Mouse (Mus musculus) spleen, adult 2 months (tissue): Measurements from ENCODE around the gene Syt8. TPM values are rescaled to one million over a fixed set of nuclear protein-coding genes. Genes with fewer than 3 reads are reported as not detected.

Source experiments
- DNase-seq, 2 experiments: peaks; one replicate each; pipeline versions ENCODE4 v3.0.0 to v3.0.0-alpha.2; 2012 to 2021; ENCODE audit warnings: low spot score in 2 of 2, low read depth in 1 of 2
- H3K27ac ChIP-seq: fragments of 200-500 bp; 2 replicates; pipeline ENCODE4 v1.5.1; 2012; ENCODE audit warnings: low read length, inconsistent platforms; ENCODE audit not compliant: insufficient read depth
- H3K27me3 ChIP-seq: fragments of 200-500 bp; 2 replicates; pipeline ENCODE4 v1.6.1; 2012; ENCODE audit warnings: mild to moderate bottlenecking, moderate library complexity, low read length, inconsistent platforms; ENCODE audit not compliant: control insufficient read depth, insufficient read depth
- H3K36me3 ChIP-seq: fragments of 200-500 bp; 2 replicates; pipeline ENCODE4 v1.6.1; 2012; ENCODE audit warnings: mild to moderate bottlenecking, low read length, inconsistent platforms; ENCODE audit not compliant: control insufficient read depth, insufficient read depth
- H3K4me1 ChIP-seq: fragments of 200-500 bp; 2 replicates; pipeline ENCODE4 v1.6.1; 2011; ENCODE audit warnings: inconsistent platforms; ENCODE audit not compliant: control insufficient read depth, insufficient read depth, insufficient read length
- H3K4me3 ChIP-seq: fragments of 200-500 bp; 2 replicates; pipeline ENCODE4 v1.5.1; 2011; ENCODE audit warnings: mild to moderate bottlenecking, inconsistent platforms; ENCODE audit not compliant: insufficient read depth, insufficient read length; ENCODE audit errors: extremely low read depth
- CTCF ChIP-seq: fragments of 200-500 bp; IDR thresholded peaks from 2 replicates; pipeline ENCODE4 v1.5.1; 2011; ENCODE audit warnings: mild to moderate bottlenecking, inconsistent platforms; ENCODE audit not compliant: insufficient read depth, insufficient read length, insufficient replicate concordance; ENCODE audit errors: extremely low read depth
- POLR2A ChIP-seq: fragments of 200-500 bp; IDR thresholded peaks from 2 replicates; pipeline ENCODE4 v1.6.1; 2011; ENCODE audit warnings: low read depth, low read length, inconsistent platforms
- WGBS: fragments of 180-500 bp; shearing (Covaris S2); methylation state at CpG from one replicate; pipeline ENCODE4 v1.1.7; 2018; 5-methylcytosine and 5-hydroxymethylcytosine counted together
- polyA plus RNA-seq: library from polyadenylated mRNA; depleted of rRNA; stranded (reverse); fragments of >200 nt; gene quantifications from 2 replicates; pipeline ENCODE4 v1.2.3, GENCODE M21; 2012

Gene Syt8
- polyA plus RNA-seq, 1 experiment, result 0.94 TPM

GRCm38 (mm10) chr7:142455251-142455650 lies 20.6 kb downstream of the Syt8 start:
- 81% methylated on average over 2 of the region's 2 CpGs for WGBS
- H3K4me3 ChIP-seq, result no peak overlapping the region
- H3K27ac ChIP-seq, result no peak overlapping the region
- no peaks in the 10 kb centered on the region for H3K27me3 ChIP-seq
- TF ChIP-seq CTCF (no peak), POLR2A (no peak)
- no peak for DNase-seq
- H3K36me3 ChIP-seq, result no peaks in the 10 kb centered on the region
- H3K4me1 ChIP-seq, result peaks cover 22% of the 10 kb centered on the region

DNA sequence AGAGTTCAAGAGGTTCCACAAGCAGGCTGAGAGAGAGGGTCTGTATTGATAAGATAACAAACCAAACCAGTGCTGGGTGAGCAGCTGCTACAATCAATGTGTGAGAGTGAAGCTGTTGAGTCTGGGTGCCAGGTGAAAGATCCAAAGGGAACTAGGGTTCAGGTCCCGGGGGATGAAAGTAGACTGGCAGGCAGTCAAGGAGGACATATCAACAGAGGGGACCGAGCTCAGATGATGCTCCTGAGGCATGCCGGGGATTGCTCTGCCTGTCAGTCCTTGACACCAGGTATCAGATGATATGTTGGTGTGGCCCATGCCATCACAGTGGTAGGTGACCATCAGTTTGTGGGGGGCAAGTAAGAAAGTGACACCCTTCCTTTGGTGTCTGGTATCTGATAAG lies 22.2 kb downstream of the Syt8 start:
- no peak overlapping the region for H3K27ac ChIP-seq
- H3K4me3 ChIP-seq, result no peak overlapping the region
- no peaks in the 10 kb centered on the region for H3K36me3 ChIP-seq
- no peak for TF ChIP-seq POLR2A
- TF ChIP-seq CTCF, result no peak
- no peaks in the 10 kb centered on the region for H3K27me3 ChIP-seq
- peaks cover 24% of the 10 kb centered on the region for H3K4me1 ChIP-seq
- 93% methylated on average over 3 of the region's 3 CpGs for WGBS
- no peak for DNase-seq

- Histone ChIP-seq H3K36me3 (no peaks in the 10 kb centered on the region), H3K4me3 (no peak overlapping the region), H3K27ac (no peak overlapping the region; the same call in 1 of the 2 replicates), H3K4me1 (peaks cover 24% of the 10 kb centered on the region), H3K27me3 (no peaks in the 10 kb centered on the region)
- DNase-seq, result no peak
- WGBS, result 33% methylated on average over 3 of the region's 3 CpGs
- TF ChIP-seq CTCF, result no peak
- TF ChIP-seq POLR2A, result no peak
These were observed 22.7 kb downstream of the Syt8 start for GRCm38 (mm10) chr7:142457227-142457811.

DNA sequence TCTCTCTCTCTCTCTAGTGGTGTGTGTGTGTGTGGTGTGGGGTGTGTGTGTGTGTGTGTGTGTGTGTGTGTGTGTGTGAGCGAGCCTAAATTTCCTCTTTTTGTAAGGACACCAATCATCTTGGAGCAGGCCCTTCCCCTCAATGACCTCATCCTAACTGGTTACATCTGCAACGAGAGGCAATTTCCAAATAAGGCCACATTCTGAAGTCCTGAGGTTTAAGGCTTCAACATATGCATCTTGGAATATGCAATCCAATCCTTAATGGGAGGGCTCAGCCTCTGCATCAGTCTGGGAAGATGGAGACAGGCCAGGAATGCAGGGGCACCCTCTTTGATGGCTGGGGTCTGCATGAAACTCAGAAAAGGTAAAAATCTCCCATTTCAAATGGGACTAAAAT lies 23.4 kb downstream of the Syt8 start:
- no peak for DNase-seq
- Histone ChIP-seq H3K36me3 (no peaks in the 10 kb centered on the region), H3K4me3 (no peak overlapping the region), H3K27ac (peak overlapping the region; percentile 35), H3K27me3 (no peaks in the 10 kb centered on the region), H3K4me1 (peaks cover 24% of the 10 kb centered on the region)
- WGBS, result 29% methylated on average over 2 of the region's 2 CpGs
- TF ChIP-seq POLR2A (no peak), CTCF (no peak)

DNA sequence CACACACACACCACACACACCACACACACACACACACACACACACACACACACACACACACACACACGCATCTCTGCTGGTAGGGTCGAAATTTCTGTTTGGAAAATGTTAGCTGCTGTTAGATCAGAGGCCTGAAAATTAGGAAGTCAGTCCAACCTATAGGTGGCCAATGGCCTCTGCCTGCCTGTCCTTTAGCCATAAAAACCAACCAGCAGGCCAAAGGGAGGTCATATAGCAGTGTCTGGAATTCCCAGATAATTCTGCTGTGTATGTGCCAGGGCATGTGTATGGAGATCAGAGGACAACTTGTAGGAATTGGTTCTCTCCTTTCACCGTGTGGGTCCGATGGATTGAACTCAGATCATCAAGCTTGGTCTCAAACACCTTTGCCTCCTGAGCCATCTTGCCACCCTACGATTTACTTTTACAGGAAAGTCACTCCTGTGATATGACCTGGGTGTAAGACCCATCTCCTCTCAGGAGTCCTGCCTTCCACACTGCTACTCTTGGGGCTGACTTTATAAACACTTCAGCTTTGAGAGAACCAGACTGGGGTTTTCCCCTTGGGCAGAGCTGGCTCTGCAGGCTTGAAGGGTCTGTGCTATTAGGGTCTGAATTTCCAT lies 24.1 kb downstream of the Syt8 start:
- WGBS, result 73% methylated on average over 5 of the region's 5 CpGs
- no peak for DNase-seq

DNA sequence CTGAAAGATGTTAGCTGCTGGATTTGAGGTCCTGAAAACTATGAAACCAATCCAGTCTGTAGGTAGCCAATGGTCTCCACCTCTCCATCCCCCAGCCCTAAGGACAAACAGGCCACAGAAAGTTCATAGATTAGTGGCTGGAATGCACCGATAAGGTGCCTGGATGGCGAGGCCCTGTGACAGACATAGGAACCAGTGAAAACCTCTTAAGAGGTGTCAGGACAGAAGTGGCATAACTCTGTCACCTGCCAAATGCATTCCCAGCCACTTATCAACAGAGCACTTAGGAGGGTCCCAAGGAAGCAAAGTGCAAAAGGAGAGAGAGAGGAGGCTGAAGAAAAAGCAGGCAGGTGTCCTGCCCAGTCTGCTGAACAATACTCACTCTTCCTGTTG lies 24.6 kb downstream of the Syt8 start:
- WGBS, result 75% methylated on average over 2 of the region's 2 CpGs
- Histone ChIP-seq H3K27me3 (no peaks in the 10 kb centered on the region), H3K4me3 (no peak overlapping the region), H3K4me1 (peaks cover 35% of the 10 kb centered on the region), H3K36me3 (peaks cover 5% of the 10 kb centered on the region; the same call in 1 of the 2 replicates), H3K27ac (peak overlapping the region; percentile 56)
- no peak for TF ChIP-seq CTCF
- no peak for TF ChIP-seq POLR2A
- DNase-seq, result no peak

More for the DNA sequence above, 24.1 kb downstream of the Syt8 start:
- Histone ChIP-seq H3K27ac (peak overlapping the region; percentile 56; the same call in 1 of the 2 replicates), H3K4me1 (peaks cover 30% of the 10 kb centered on the region), H3K36me3 (0 out of 2 replicates have a peak, but pooled peaks cover 1% of the 10 kb centered on the region), H3K4me3 (no peak overlapping the region), H3K27me3 (no peaks in the 10 kb centered on the region)
- no peak for TF ChIP-seq CTCF
- TF ChIP-seq POLR2A, result no peak

GRCm38 (mm10) chr7:142460636-142461077 lies 26.0 kb downstream of the Syt8 start, which contains the start of gene Lsp1:
Gene Lsp1, plus strand, starts transcription at chr7:142460809.
- peaks cover 44% of the 10 kb centered on the region for H3K4me1 ChIP-seq
- H3K4me3 ChIP-seq, result peak within 1 kb of the TSS; percentile 92
- H3K27me3 ChIP-seq, result no peaks in the 10 kb centered on the region
- H3K36me3 ChIP-seq, result peaks cover 5% of the 10 kb centered on the region; the same call in 1 of the 2 replicates
- DNase-seq, result peak in 1 of 2 experiments; percentile 66
- WGBS, result 4% methylated on average over 7 of the region's 7 CpGs
- H3K27ac ChIP-seq, result peak within 1 kb of the TSS; percentile 86
- peak; percentile 72 for TF ChIP-seq POLR2A
- TF ChIP-seq CTCF, result no peak
